Mouse (Mus musculus) MEL (cell line): ENCODE measurements around the gene Fam69a. TPM values are rescaled to one million over a fixed set of nuclear protein-coding genes. Genes with fewer than 3 reads are reported as not detected.

ENCODE experiments used
- DNase-seq: peaks from one replicate; pipeline ENCODE4 v3.0.0; 2011; ENCODE audit warnings: low read depth, low spot score
- H3K27ac ChIP-seq: 2 replicates; pipeline ENCODE4 v1.5.1; 2012; ENCODE audit warnings: low read depth, mild to moderate bottlenecking, control low read depth, low read length, moderate library complexity; ENCODE audit not compliant: control insufficient read depth
- H3K27me3 ChIP-seq, 2 experiments: fragments of 150-350 bp in 1 of 2; sonication (generic) in 1 of 2; 2 replicates each; pipeline ENCODE4 v1.6.1; 2012; ENCODE audit warnings: low read length in 2 of 2, mild to moderate bottlenecking in 2 of 2, improper control_type of control experiment in 1 of 2, moderate library complexity in 1 of 2; ENCODE audit not compliant: insufficient read depth in 2 of 2, control insufficient read depth in 1 of 2
- H3K36me3 ChIP-seq, 2 experiments: 2 replicates each; pipeline ENCODE4 v1.6.1; 2012 to 2014; ENCODE audit warnings: low read length in 2 of 2, improper control_type of control experiment in 1 of 2, inconsistent platforms in 1 of 2, mild to moderate bottlenecking in 1 of 2; ENCODE audit not compliant: insufficient read depth in 2 of 2, control insufficient read depth in 1 of 2
- H3K4me1 ChIP-seq, 2 experiments: fragments of 150-350 bp in 1 of 2; sonication (generic) in 1 of 2; 2 replicates each; pipeline ENCODE4 v1.6.1; 2012; ENCODE audit warnings: low read length in 2 of 2, improper control_type of control experiment in 1 of 2, mild to moderate bottlenecking in 1 of 2; ENCODE audit not compliant: insufficient read depth in 2 of 2, control insufficient read depth in 1 of 2
- H3K4me3 ChIP-seq, 2 experiments: fragments of 150-350 bp in 1 of 2; sonication (generic) in 1 of 2; 2 replicates each; pipeline ENCODE4 v1.5.1; 2012; ENCODE audit warnings: low read depth in 2 of 2, low read length in 2 of 2, mild to moderate bottlenecking in 2 of 2, moderate library complexity in 2 of 2, control low read depth in 1 of 2, improper control_type of control experiment in 1 of 2; ENCODE audit not compliant: control insufficient read depth in 1 of 2, insufficient read depth in 1 of 2
- H3K79me2 ChIP-seq: 2 replicates; pipeline ENCODE4 v1.6.1; 2012; ENCODE audit warnings: mild to moderate bottlenecking, low read length, moderate library complexity; ENCODE audit not compliant: control insufficient read depth, poor library complexity, insufficient read depth
- H3K9ac ChIP-seq: 2 replicates; pipeline ENCODE4 v1.6.1; 2012; ENCODE audit warnings: low read depth, mild to moderate bottlenecking, control low read depth, low read length, moderate library complexity; ENCODE audit not compliant: control insufficient read depth, poor library complexity, severe bottlenecking
- H3K9me3 ChIP-seq: fragments of 150-350 bp; sonication (generic); replicated peaks from 2 replicates; pipeline ENCODE4 v1.6.1; 2012; ENCODE audit warnings: mild to moderate bottlenecking, low read length, improper control_type of control experiment, moderate library complexity; ENCODE audit not compliant: insufficient read depth
- BHLHE40 ChIP-seq: IDR thresholded peaks from 2 replicates; pipeline ENCODE4 v1.6.1; 2012; ENCODE audit warnings: low read depth, mild to moderate bottlenecking, inconsistent platforms, low read length, improper control_type of control experiment, borderline replicate concordance
- CHD1 ChIP-seq: IDR thresholded peaks from 2 replicates; pipeline ENCODE4 v1.6.1; 2012; ENCODE audit warnings: low read depth, mild to moderate bottlenecking, inconsistent platforms, low read length, improper control_type of control experiment
- CHD2 ChIP-seq: IDR thresholded peaks from 2 replicates; pipeline ENCODE4 v1.6.1; 2011; ENCODE audit warnings: low read length, improper control_type of control experiment
- ELF1 ChIP-seq: IDR thresholded peaks from 2 replicates; pipeline ENCODE4 v1.6.1; 2014; ENCODE audit warnings: low read depth, mild to moderate bottlenecking, inconsistent platforms, low read length, improper control_type of control experiment, moderate library complexity
- EP300 ChIP-seq, 2 experiments: IDR thresholded peaks; 2 replicates each; pipeline ENCODE4 v1.6.1; 2011; ENCODE audit warnings: improper control_type of control experiment in 2 of 2, low read length in 2 of 2, low read depth in 1 of 2, mild to moderate bottlenecking in 1 of 2
- ETS1 ChIP-seq: IDR thresholded peaks from 2 replicates; pipeline ENCODE4 v1.6.1; 2012; ENCODE audit warnings: low read depth, mild to moderate bottlenecking, inconsistent platforms, low read length, improper control_type of control experiment, moderate library complexity
- GABPA ChIP-seq: IDR thresholded peaks from 2 replicates; pipeline ENCODE4 v1.6.1; 2012; ENCODE audit warnings: low read depth, mild to moderate bottlenecking, inconsistent platforms, low read length, improper control_type of control experiment, moderate library complexity
- HCFC1 ChIP-seq: IDR thresholded peaks from 2 replicates; pipeline ENCODE4 v1.6.1; 2012; ENCODE audit warnings: low read depth, mild to moderate bottlenecking, inconsistent platforms, low read length, improper control_type of control experiment, moderate library complexity
- JUND ChIP-seq: IDR thresholded peaks from 2 replicates; pipeline ENCODE4 v1.6.1; 2011; ENCODE audit warnings: low read depth, mild to moderate bottlenecking, improper control_type of control experiment, low read length
- KAT2A ChIP-seq: conservative IDR thresholded peaks from 2 replicates; pipeline ENCODE4 v1.6.1; 2012; ENCODE audit warnings: low read depth, low read length, improper control_type of control experiment, inconsistent platforms
- MAFK ChIP-seq: IDR thresholded peaks from 2 replicates; pipeline ENCODE4 v1.6.1; 2011; ENCODE audit warnings: low read depth, mild to moderate bottlenecking, low read length, improper control_type of control experiment, borderline replicate concordance
- MAZ ChIP-seq: IDR thresholded peaks from 2 replicates; pipeline ENCODE4 v1.6.1; 2012; ENCODE audit warnings: low read depth, mild to moderate bottlenecking, inconsistent platforms, low read length, improper control_type of control experiment
- MEF2A ChIP-seq: IDR thresholded peaks from 2 replicates; pipeline ENCODE4 v1.6.1; 2014; ENCODE audit warnings: low read depth, mild to moderate bottlenecking, inconsistent platforms, low read length, improper control_type of control experiment; ENCODE audit not compliant: poor library complexity, insufficient replicate concordance, severe bottlenecking; ENCODE audit errors: extremely low read depth
- MYB ChIP-seq: IDR thresholded peaks from 2 replicates; pipeline ENCODE4 v1.6.1; 2011; ENCODE audit warnings: mild to moderate bottlenecking, low read depth, low read length, improper control_type of control experiment
- MYC ChIP-seq: IDR thresholded peaks from 2 replicates; pipeline ENCODE4 v1.6.1; 2011; ENCODE audit warnings: low read depth, mild to moderate bottlenecking, low read length, improper control_type of control experiment, moderate library complexity
- NELFE ChIP-seq: IDR thresholded peaks from 2 replicates; pipeline ENCODE4 v1.6.1; 2011; ENCODE audit warnings: low read depth, low read length, improper control_type of control experiment
- NRF1 ChIP-seq: IDR thresholded peaks from 2 replicates; pipeline ENCODE4 v1.6.1; 2014; ENCODE audit warnings: low read depth, mild to moderate bottlenecking, inconsistent platforms, low read length, improper control_type of control experiment, moderate library complexity; ENCODE audit not compliant: poor library complexity, insufficient read depth, severe bottlenecking
- POLR2A ChIP-seq, 2 experiments: IDR thresholded peaks; 2 replicates each; pipeline ENCODE4 v1.6.1; 2011 to 2012; ENCODE audit warnings: low read length in 2 of 2, mild to moderate bottlenecking in 2 of 2, control low read depth in 1 of 2, improper control_type of control experiment in 1 of 2, low read depth in 1 of 2, moderate library complexity in 1 of 2; ENCODE audit not compliant: control insufficient read depth in 1 of 2, insufficient read depth in 1 of 2, poor library complexity in 1 of 2
- POLR2AphosphoS2 ChIP-seq: IDR thresholded peaks from 2 replicates; pipeline ENCODE4 v1.6.1; 2011; ENCODE audit warnings: low read length, improper control_type of control experiment
- POLR2AphosphoS5 ChIP-seq: IDR thresholded peaks from 2 replicates; pipeline ENCODE4 v1.6.1; 2012; ENCODE audit warnings: low read depth, borderline replicate concordance, mild to moderate bottlenecking, inconsistent platforms, low read length, moderate library complexity, mixed read lengths
- RAD21 ChIP-seq: IDR thresholded peaks from 2 replicates; pipeline ENCODE4 v1.6.1; 2011; ENCODE audit warnings: mild to moderate bottlenecking, low read depth, low read length, improper control_type of control experiment
- RCOR1 ChIP-seq: IDR thresholded peaks from 2 replicates; pipeline ENCODE4 v1.6.1; 2012; ENCODE audit warnings: low read depth, mild to moderate bottlenecking, inconsistent platforms, low read length, improper control_type of control experiment
- SIN3A ChIP-seq: IDR thresholded peaks from 2 replicates; pipeline ENCODE4 v1.6.1; 2012; ENCODE audit warnings: low read length, improper control_type of control experiment, inconsistent platforms
- SMC3 ChIP-seq: IDR thresholded peaks from 2 replicates; pipeline ENCODE4 v1.6.1; 2011; ENCODE audit warnings: low read depth, low read length, improper control_type of control experiment
- UBTF ChIP-seq: IDR thresholded peaks from 2 replicates; pipeline ENCODE4 v1.6.1; 2012; ENCODE audit warnings: low read depth, mild to moderate bottlenecking, inconsistent platforms, low read length, improper control_type of control experiment, moderate library complexity, borderline replicate concordance; ENCODE audit not compliant: insufficient read depth
- USF1 ChIP-seq: IDR thresholded peaks from 2 replicates; pipeline ENCODE4 v1.6.1; 2014; ENCODE audit warnings: low read depth, mild to moderate bottlenecking, inconsistent platforms, low read length, improper control_type of control experiment, moderate library complexity
- USF2 ChIP-seq, 2 experiments: IDR thresholded peaks; 2 replicates each; pipeline ENCODE4 v1.6.1; 2011 to 2012; ENCODE audit warnings: improper control_type of control experiment in 2 of 2, low read length in 2 of 2, borderline replicate concordance in 1 of 2, inconsistent platforms in 1 of 2, low read depth in 1 of 2, mild to moderate bottlenecking in 1 of 2; ENCODE audit not compliant: insufficient read depth in 1 of 2
- ZC3H11A ChIP-seq: IDR thresholded peaks from 2 replicates; pipeline ENCODE4 v1.6.1; 2012; ENCODE audit warnings: low read depth, mild to moderate bottlenecking, inconsistent platforms, low read length, improper control_type of control experiment
- ZKSCAN1 ChIP-seq: IDR thresholded peaks from 2 replicates; pipeline ENCODE4 v1.6.1; 2012; ENCODE audit warnings: low read depth, mild to moderate bottlenecking, inconsistent platforms, low read length, improper control_type of control experiment, moderate library complexity
- ZMIZ1 ChIP-seq: IDR thresholded peaks from 2 replicates; pipeline ENCODE4 v1.6.1; 2012; ENCODE audit warnings: low read depth, mild to moderate bottlenecking, inconsistent platforms, low read length, improper control_type of control experiment, moderate library complexity
- polyA plus RNA-seq, 2 experiments: library from polyadenylated mRNA; stranded (reverse) in 1 of 2; unstranded in 1 of 2; fragments of >175 nt in 1 of 2; fragments of >200 nt in 1 of 2; gene quantifications; 2 replicates each; pipeline versions ENCODE4 v1.2.1 to v1.2.4; 2012; ENCODE audit warnings: low replicate concordance in 2 of 2, low read depth in 1 of 2; ENCODE audit not compliant: insufficient read length in 2 of 2, insufficient read depth in 1 of 2, missing spikeins in 1 of 2
- total RNA-seq: library from RNA; depleted of rRNA; stranded (reverse); fragments of 300-350 nt; gene quantifications from 2 replicates; pipeline ENCODE4 v1.2.3, GENCODE M21; 2012

The Fam69a gene
- total and polyA plus RNA-seq, 3 experiments = 8.5 to 10.6 TPM; not detected in 1

GRCm38 (mm10) chr5:107961438-107962251, 25.2 kb downstream of the Fam69a start (continued):
- no peak for TF ChIP-seq GABPA
- 0 out of 2 replicates have a peak, but pooled peaks have one; percentile 20 for TF ChIP-seq CHD1
- TF ChIP-seq, all 39 proteins: peak for 7

GRCm38 (mm10) chr5:107960532-107961202, 26.2 kb downstream of the Fam69a start:
- peaks cover 3% of the 10 kb centered on the region; the same call in 1 of the 2 replicates for H3K79me2 ChIP-seq
- H3K4me3 ChIP-seq = peak overlapping the region; percentile 54 to 62
- no peaks in the 10 kb centered on the region for H3K27me3 ChIP-seq
- peak overlapping the region; percentile 92 for H3K27ac ChIP-seq
- H3K4me1 ChIP-seq = peaks cover 29 to 37% of the 10 kb centered on the region in 2 experiments
- DNase-seq = peak; percentile 90
- H3K9ac ChIP-seq = peak overlapping the region; percentile 64
- H3K9me3 ChIP-seq = no peaks in the 10 kb centered on the region
- peaks cover 0 to 40% of the 10 kb centered on the region in 2 experiments; a peak in 2 of 4 replicates for H3K36me3 ChIP-seq
- peak; percentile 85 for TF ChIP-seq MAFK
- TF ChIP-seq JUND = 0 out of 2 replicates have a peak, but pooled peaks have one; percentile 44
- 0 out of 2 replicates have a peak, but pooled peaks have one; percentile 51 for TF ChIP-seq MAZ
- no peak for TF ChIP-seq ZKSCAN1
- peak; percentile 84; the same call in 1 of the 2 replicates for TF ChIP-seq BHLHE40
- TF ChIP-seq CHD2 = no peak
- TF ChIP-seq POLR2A (IDR thresholded peaks at IDR 0.05; ENCODE audit: control insufficient read depth in 1 of 2, insufficient read depth in 1 of 2, low read depth in 1 of 2, low read length in 2 of 2, poor library complexity in 1 of 2) = peak in 1 of 2 experiments; percentile 65; a peak in 2 of 4 replicates
- TF ChIP-seq ZMIZ1 = no peak
- TF ChIP-seq GABPA = no peak
- peak; percentile 60 to 69 for TF ChIP-seq EP300 (IDR thresholded peaks at IDR 0.05; ENCODE audit: low read depth in 1 of 2, low read length in 2 of 2)
- no peak for TF ChIP-seq SMC3
- TF ChIP-seq MYB = no peak
- TF ChIP-seq NELFE = peak; percentile 62; the same call in 1 of the 2 replicates
- TF ChIP-seq ELF1 = 0 out of 2 replicates have a peak, but pooled peaks have one; percentile 14
- TF ChIP-seq RAD21 = no peak
- TF ChIP-seq MEF2A = no peak
- TF ChIP-seq RCOR1 = no peak; the same call in 1 of the 2 replicates
- no peak for TF ChIP-seq POLR2AphosphoS5
- TF ChIP-seq MYC = peak; percentile 99
- no peak for TF ChIP-seq ZC3H11A
- no peak for TF ChIP-seq KAT2A
- TF ChIP-seq USF2 (IDR thresholded peaks at IDR 0.05; ENCODE audit: borderline replicate concordance in 1 of 2, insufficient read depth in 1 of 2, low read depth in 1 of 2, low read length in 2 of 2) = no peak
- TF ChIP-seq UBTF = no peak
- TF ChIP-seq ETS1 = peak; percentile 81
- peak; percentile 76 for TF ChIP-seq USF1
- TF ChIP-seq POLR2AphosphoS2 = no peak; the same call in 1 of the 2 replicates
- TF ChIP-seq SIN3A = peak; percentile 81
- no peak for TF ChIP-seq NRF1
- peak; percentile 18; the same call in 1 of the 2 replicates for TF ChIP-seq HCFC1
